Mouse (Mus musculus) thymus, adult 2 months (tissue): ENCODE data around the gene Ntsr1. TPM values are rescaled to one million over a fixed set of nuclear protein-coding genes. Genes with fewer than 3 reads are reported as not detected.

Experiments used
- DNase-seq: peaks from one replicate; pipeline ENCODE4 v3.0.0; 2021
- H3K27ac ChIP-seq: fragments of 200-500 bp; 2 replicates; pipeline ENCODE4 v1.5.1; 2012; ENCODE audit warnings: low read length, control low read depth; ENCODE audit not compliant: control insufficient read depth, insufficient read depth
- H3K27me3 ChIP-seq: fragments of 200-500 bp; 2 replicates; pipeline ENCODE4 v1.6.1; 2012; ENCODE audit warnings: mild to moderate bottlenecking, low read length, moderate library complexity, mixed read lengths; ENCODE audit not compliant: control insufficient read depth, insufficient read depth
- H3K36me3 ChIP-seq: fragments of 200-500 bp; 2 replicates; pipeline ENCODE4 v1.6.1; 2012; ENCODE audit warnings: mild to moderate bottlenecking, low read length, moderate library complexity; ENCODE audit not compliant: control insufficient read depth, insufficient read depth
- H3K4me1 ChIP-seq: fragments of 200-500 bp; replicated peaks from 2 replicates; pipeline ENCODE4 v1.6.1; 2012; ENCODE audit warnings: low read length; ENCODE audit not compliant: control insufficient read depth, insufficient read depth
- H3K4me3 ChIP-seq: fragments of 200-500 bp; 2 replicates; pipeline ENCODE4 v1.5.1; 2012; ENCODE audit warnings: mild to moderate bottlenecking, low read length, control low read depth, moderate library complexity; ENCODE audit not compliant: control insufficient read depth, insufficient read depth
- CTCF ChIP-seq: fragments of 200-500 bp; IDR thresholded peaks from 2 replicates; pipeline ENCODE4 v1.5.1; 2012; ENCODE audit warnings: mild to moderate bottlenecking, control low read depth, low read length, moderate library complexity, borderline replicate concordance; ENCODE audit not compliant: control insufficient read depth, poor library complexity, insufficient read depth; ENCODE audit errors: extremely low read depth
- POLR2A ChIP-seq: fragments of 200-500 bp; IDR thresholded peaks from 2 replicates; pipeline ENCODE4 v1.6.1; 2012; ENCODE audit warnings: mild to moderate bottlenecking, low read length, control low read depth, moderate library complexity; ENCODE audit not compliant: control insufficient read depth, poor library complexity, insufficient read depth; ENCODE audit errors: extremely low read depth
- WGBS: fragments of 180-500 bp; shearing (Covaris S2); methylation state at CpG from one replicate; pipeline ENCODE4 v1.1.7; 2018; 5-methylcytosine and 5-hydroxymethylcytosine counted together
- polyA plus RNA-seq: library from polyadenylated mRNA; depleted of rRNA; stranded (reverse); fragments of >200 nt; gene quantifications from 2 replicates; pipeline ENCODE4 v1.2.3, GENCODE M21; 2012

The Ntsr1 gene
- polyA plus RNA-seq, 1 experiment: 0.19 TPM

- 91% methylated on average over 8 of the region's 8 CpGs for WGBS
- Histone ChIP-seq H3K4me1 (peaks cover 5% of the 10 kb centered on the region), H3K27ac (no peak overlapping the region), H3K27me3 (no peaks in the 10 kb centered on the region), H3K36me3 (no peaks in the 10 kb centered on the region), H3K4me3 (no peak overlapping the region)
- DNase-seq: no peak
- TF ChIP-seq POLR2A: no peak
- no peak for TF ChIP-seq CTCF
Measured at GRCm38 (mm10) chr2:180460801-180461200, 39.0 kb upstream of the Ntsr1 start.

- no peak for TF ChIP-seq POLR2A
- no peak for TF ChIP-seq CTCF
- no peak overlapping the region for H3K4me3 ChIP-seq
- no peaks in the 10 kb centered on the region for H3K4me1 ChIP-seq
- H3K36me3 ChIP-seq: no peaks in the 10 kb centered on the region
- H3K27ac ChIP-seq: no peak overlapping the region
- no peak for DNase-seq
- no peaks in the 10 kb centered on the region for H3K27me3 ChIP-seq
- 92% methylated on average over 8 of the region's 8 CpGs for WGBS
Measured at GRCm38 (mm10) chr2:180462593-180462992, 37.2 kb upstream of the Ntsr1 start.

GRCm38 (mm10) chr2:180466505-180466904 is 33.3 kb upstream of the Ntsr1 start:
- DNase-seq: no peak
- WGBS: 95% methylated on average over 7 of the region's 7 CpGs
- H3K4me3 ChIP-seq: no peak overlapping the region
- no peaks in the 10 kb centered on the region for H3K27me3 ChIP-seq
- H3K36me3 ChIP-seq: no peaks in the 10 kb centered on the region
- no peak overlapping the region for H3K27ac ChIP-seq
- no peak for TF ChIP-seq POLR2A
- no peak for TF ChIP-seq CTCF
- no peaks in the 10 kb centered on the region for H3K4me1 ChIP-seq

GRCm38 (mm10) chr2:180468871-180469270 is 30.9 kb upstream of the Ntsr1 start:
- no peaks in the 10 kb centered on the region for H3K27me3 ChIP-seq
- H3K4me1 ChIP-seq: no peaks in the 10 kb centered on the region
- no peak for DNase-seq
- no peak overlapping the region for H3K4me3 ChIP-seq
- no peak for TF ChIP-seq CTCF
- TF ChIP-seq POLR2A: no peak
- H3K27ac ChIP-seq: no peak overlapping the region
- H3K36me3 ChIP-seq: no peaks in the 10 kb centered on the region
- WGBS: 97% methylated on average over 8 of the region's 8 CpGs

- no peaks in the 10 kb centered on the region for H3K36me3 ChIP-seq
- DNase-seq: no peak
- no peaks in the 10 kb centered on the region for H3K4me1 ChIP-seq
- H3K4me3 ChIP-seq: no peak overlapping the region
- no peaks in the 10 kb centered on the region for H3K27me3 ChIP-seq
- WGBS: 92% methylated on average over 9 of the region's 9 CpGs
- TF ChIP-seq CTCF (no peak), POLR2A (no peak)
- H3K27ac ChIP-seq: no peak overlapping the region
Measured at GRCm38 (mm10) chr2:180469768-180470167, 30.0 kb upstream of the Ntsr1 start.

- H3K36me3 ChIP-seq: no peaks in the 10 kb centered on the region
- H3K27ac ChIP-seq: no peak overlapping the region
- no peaks in the 10 kb centered on the region for H3K4me1 ChIP-seq
- TF ChIP-seq CTCF (peak; percentile 87; the same call in 1 of the 2 replicates), POLR2A (no peak)
- no peaks in the 10 kb centered on the region for H3K27me3 ChIP-seq
- DNase-seq: peak; percentile 15
- no peak overlapping the region for H3K4me3 ChIP-seq
- 78% methylated on average over 21 of the region's 21 CpGs for WGBS
Measured at GRCm38 (mm10) chr2:180472306-180473079, 27.3 kb upstream of the Ntsr1 start.

- no peak overlapping the region for H3K4me3 ChIP-seq
- H3K4me1 ChIP-seq: no peaks in the 10 kb centered on the region
- no peak overlapping the region for H3K27ac ChIP-seq
- TF ChIP-seq POLR2A (no peak), CTCF (no peak)
- no peaks in the 10 kb centered on the region for H3K27me3 ChIP-seq
- H3K36me3 ChIP-seq: no peaks in the 10 kb centered on the region
- DNase-seq: peak; percentile 20
- WGBS: 78% methylated on average over 7 of the region's 7 CpGs
Measured at GRCm38 (mm10) chr2:180473080-180473440, 26.7 kb upstream of the Ntsr1 start.
